Mouse (Mus musculus) colon, adult 2 months (tissue): Measurements from ENCODE around the gene Cecr2. TPM values are rescaled to one million over a fixed set of nuclear protein-coding genes. Genes with fewer than 3 reads are reported as not detected.

Experiments
- polyA plus RNA-seq: library from polyadenylated mRNA; depleted of rRNA; stranded (reverse); fragments of >200 nt; gene quantifications from 2 replicates; pipeline ENCODE4 v1.2.3, GENCODE M21; 2012; rRNA removed

Gene Cecr2
- polyA plus RNA-seq: 0.22 and 0.36 TPM in 2 replicates

GRCm38 (mm10) chr6:120665816-120666760, at the start of gene Cecr2:
TSS of gene Cecr2 (plus strand) at chr6:120666369.

GRCm38 (mm10) chr6:120773149-120773628, 107.0 kb downstream of the Cecr2 start, which contains the start of gene Slc25a18:
TSS of gene Slc25a18 (plus strand) at chr6:120773578.

Other genes starting within 250 kb of the Cecr2 start
- gene Il17ra, start 203.1 kb upstream of the Cecr2 start, polyA plus RNA-seq: 14.2 and 17.0 TPM in 2 replicates
- gene Tmem121b, start 172.6 kb upstream of the Cecr2 start, polyA plus RNA-seq: 0.03 and 0.20 TPM in 2 replicates
- 20.6 and 21.1 TPM in 2 replicates for gene Hdhd5, start 135.1 kb upstream of the Cecr2 start, polyA plus RNA-seq
- gene Slc25a18, start 107.2 kb downstream of the Cecr2 start, polyA plus RNA-seq: not detected in 2 replicates
- gene Atp6v1e1, start 156.4 kb downstream of the Cecr2 start, polyA plus RNA-seq: 105 and 149 TPM in 2 replicates
- gene Bcl2l13, start 169.8 kb downstream of the Cecr2 start, polyA plus RNA-seq: 20.6 and 22.1 TPM in 2 replicates